Mouse (Mus musculus): Measurements from ENCODE around the gene Sit1.
A peak's percentile ranks its signal among the peaks of the same experiment; 100 is the strongest.

The Sit1 gene

GRCm38 (mm10) chr4:43470301-43470700 is 13.2 kb downstream of the Sit1 start:
- no peak for DNase-seq (ENCODE audit: low read depth in 2 of 2, low spot score in 2 of 2)

GRCm38 (mm10) chr4:43466872-43467271 is 16.7 kb downstream of the Sit1 start:
- no peak for DNase-seq (ENCODE audit: low read depth in 2 of 2, low spot score in 2 of 2)

- DNase-seq (ENCODE audit: low read depth in 2 of 2, low spot score in 2 of 2), result no peak
Measured at GRCm38 (mm10) chr4:43465935-43466334, 17.6 kb downstream of the Sit1 start.

GRCm38 (mm10) chr4:43463102-43463501 is 20.4 kb downstream of the Sit1 start:
- DNase-seq (ENCODE audit: low read depth in 2 of 2, low spot score in 2 of 2), result no peak

- no peak for DNase-seq (ENCODE audit: low read depth in 2 of 2, low spot score in 2 of 2)
Measured at GRCm38 (mm10) chr4:43457124-43457523, 26.4 kb downstream of the Sit1 start.

GRCm38 (mm10) chr4:43456470-43456869 is 27.1 kb downstream of the Sit1 start:
- peak; percentile 76 to 81 for DNase-seq (ENCODE audit: low read depth in 2 of 2, low spot score in 2 of 2)

GRCm38 (mm10) chr4:43454041-43454836 is 29.3 kb downstream of the Sit1 start, which contains the start of gene Cd72:
TSS of gene Cd72 (minus strand) at chr4:43454628.
- DNase-seq (ENCODE audit: low read depth in 2 of 2, low spot score in 2 of 2), result no peak

- no peak for DNase-seq (ENCODE audit: low read depth in 2 of 2, low spot score in 2 of 2)
Measured at GRCm38 (mm10) chr4:43453413-43453812, 30.1 kb downstream of the Sit1 start.

- no peak for DNase-seq (ENCODE audit: low read depth in 2 of 2, low spot score in 2 of 2)
Measured at GRCm38 (mm10) chr4:43452315-43452714, 31.2 kb downstream of the Sit1 start.

- DNase-seq (ENCODE audit: low read depth in 2 of 2, low spot score in 2 of 2), result no peak
Measured at GRCm38 (mm10) chr4:43448554-43448953, 35.0 kb downstream of the Sit1 start.

GRCm38 (mm10) chr4:43447251-43447650 is 36.3 kb downstream of the Sit1 start:
- no peak for DNase-seq (ENCODE audit: low read depth in 2 of 2, low spot score in 2 of 2)

- no peak for DNase-seq (ENCODE audit: low read depth in 2 of 2, low spot score in 2 of 2)
Measured at GRCm38 (mm10) chr4:43443511-43443910, 40.0 kb downstream of the Sit1 start.

GRCm38 (mm10) chr4:43442456-43443361 is 40.8 kb downstream of the Sit1 start:
- DNase-seq (ENCODE audit: low read depth in 2 of 2, low spot score in 2 of 2), result peak; percentile 39 to 47

- DNase-seq (ENCODE audit: low read depth in 2 of 2, low spot score in 2 of 2), result peak; percentile 98 to 99
Measured at GRCm38 (mm10) chr4:43442044-43442443, 41.5 kb downstream of the Sit1 start.

GRCm38 (mm10) chr4:43441639-43442038 is 41.9 kb downstream of the Sit1 start, which contains the start of gene Tesk1:
TSS of gene Tesk1 (plus strand) at chr4:43441939.
- no peak for DNase-seq (ENCODE audit: low read depth in 2 of 2, low spot score in 2 of 2)

- no peak for DNase-seq (ENCODE audit: low read depth in 2 of 2, low spot score in 2 of 2)
Measured at GRCm38 (mm10) chr4:43432832-43433231, 50.7 kb downstream of the Sit1 start.
